Mouse (Mus musculus) MEL (cell line): Measurements from ENCODE around the gene Six2. TPM values are rescaled to one million over a fixed set of nuclear protein-coding genes. Genes with fewer than 3 reads are reported as not detected.

ENCODE experiments used
- DNase-seq: peaks from one replicate; pipeline ENCODE4 v3.0.0; 2011; ENCODE audit warnings: low read depth, low spot score
- H3K27ac ChIP-seq: 2 replicates; pipeline ENCODE4 v1.5.1; 2012; ENCODE audit warnings: low read depth, mild to moderate bottlenecking, control low read depth, low read length, moderate library complexity; ENCODE audit not compliant: control insufficient read depth
- H3K27me3 ChIP-seq, 2 experiments: fragments of 150-350 bp in 1 of 2; sonication (generic) in 1 of 2; 2 replicates each; pipeline ENCODE4 v1.6.1; 2012; ENCODE audit warnings: low read length in 2 of 2, mild to moderate bottlenecking in 2 of 2, improper control_type of control experiment in 1 of 2, moderate library complexity in 1 of 2; ENCODE audit not compliant: insufficient read depth in 2 of 2, control insufficient read depth in 1 of 2
- H3K36me3 ChIP-seq, 2 experiments: 2 replicates each; pipeline ENCODE4 v1.6.1; 2012 to 2014; ENCODE audit warnings: low read length in 2 of 2, improper control_type of control experiment in 1 of 2, inconsistent platforms in 1 of 2, mild to moderate bottlenecking in 1 of 2; ENCODE audit not compliant: insufficient read depth in 2 of 2, control insufficient read depth in 1 of 2
- H3K4me1 ChIP-seq, 2 experiments: fragments of 150-350 bp in 1 of 2; sonication (generic) in 1 of 2; 2 replicates each; pipeline ENCODE4 v1.6.1; 2012; ENCODE audit warnings: low read length in 2 of 2, improper control_type of control experiment in 1 of 2, mild to moderate bottlenecking in 1 of 2; ENCODE audit not compliant: insufficient read depth in 2 of 2, control insufficient read depth in 1 of 2
- H3K4me3 ChIP-seq, 2 experiments: fragments of 150-350 bp in 1 of 2; sonication (generic) in 1 of 2; 2 replicates each; pipeline ENCODE4 v1.5.1; 2012; ENCODE audit warnings: low read depth in 2 of 2, low read length in 2 of 2, mild to moderate bottlenecking in 2 of 2, moderate library complexity in 2 of 2, control low read depth in 1 of 2, improper control_type of control experiment in 1 of 2; ENCODE audit not compliant: control insufficient read depth in 1 of 2, insufficient read depth in 1 of 2
- H3K79me2 ChIP-seq: 2 replicates; pipeline ENCODE4 v1.6.1; 2012; ENCODE audit warnings: mild to moderate bottlenecking, low read length, moderate library complexity; ENCODE audit not compliant: control insufficient read depth, poor library complexity, insufficient read depth
- H3K9ac ChIP-seq: 2 replicates; pipeline ENCODE4 v1.6.1; 2012; ENCODE audit warnings: low read depth, mild to moderate bottlenecking, control low read depth, low read length, moderate library complexity; ENCODE audit not compliant: control insufficient read depth, poor library complexity, severe bottlenecking
- H3K9me3 ChIP-seq: fragments of 150-350 bp; sonication (generic); replicated peaks from 2 replicates; pipeline ENCODE4 v1.6.1; 2012; ENCODE audit warnings: mild to moderate bottlenecking, low read length, improper control_type of control experiment, moderate library complexity; ENCODE audit not compliant: insufficient read depth
- BHLHE40 ChIP-seq: IDR thresholded peaks from 2 replicates; pipeline ENCODE4 v1.6.1; 2012; ENCODE audit warnings: low read depth, mild to moderate bottlenecking, inconsistent platforms, low read length, improper control_type of control experiment, borderline replicate concordance
- CHD2 ChIP-seq: IDR thresholded peaks from 2 replicates; pipeline ENCODE4 v1.6.1; 2011; ENCODE audit warnings: low read length, improper control_type of control experiment
- CTCF ChIP-seq, 3 experiments: IDR thresholded peaks in 2 of 3; conservative IDR thresholded peaks in 1 of 3; 2 replicates each; pipeline ENCODE4 v1.5.1; 2011 to 2012; ENCODE audit warnings: low read length in 3 of 3, low read depth in 2 of 3, mild to moderate bottlenecking in 2 of 3, improper control_type of control experiment in 1 of 3, inconsistent platforms in 1 of 3, mixed read lengths in 1 of 3, moderate library complexity in 1 of 3; ENCODE audit not compliant: control insufficient read depth in 1 of 3, insufficient read depth in 1 of 3, poor library complexity in 1 of 3, severe bottlenecking in 1 of 3
- E2F4 ChIP-seq: IDR thresholded peaks from 2 replicates; pipeline ENCODE4 v1.6.1; 2011; ENCODE audit warnings: low read depth, low read length, improper control_type of control experiment, borderline replicate concordance
- GABPA ChIP-seq: IDR thresholded peaks from 2 replicates; pipeline ENCODE4 v1.6.1; 2012; ENCODE audit warnings: low read depth, mild to moderate bottlenecking, inconsistent platforms, low read length, improper control_type of control experiment, moderate library complexity
- GATA1 ChIP-seq: IDR thresholded peaks from 2 replicates; pipeline ENCODE4 v1.6.1; 2011; ENCODE audit warnings: low read depth, low read length, improper control_type of control experiment
- HCFC1 ChIP-seq: IDR thresholded peaks from 2 replicates; pipeline ENCODE4 v1.6.1; 2012; ENCODE audit warnings: low read depth, mild to moderate bottlenecking, inconsistent platforms, low read length, improper control_type of control experiment, moderate library complexity
- JUND ChIP-seq: IDR thresholded peaks from 2 replicates; pipeline ENCODE4 v1.6.1; 2011; ENCODE audit warnings: low read depth, mild to moderate bottlenecking, improper control_type of control experiment, low read length
- MAZ ChIP-seq: IDR thresholded peaks from 2 replicates; pipeline ENCODE4 v1.6.1; 2012; ENCODE audit warnings: low read depth, mild to moderate bottlenecking, inconsistent platforms, low read length, improper control_type of control experiment
- MXI1 ChIP-seq: IDR thresholded peaks from 2 replicates; pipeline ENCODE4 v1.6.1; 2011; ENCODE audit warnings: mild to moderate bottlenecking, low read depth, low read length, improper control_type of control experiment
- MYB ChIP-seq: IDR thresholded peaks from 2 replicates; pipeline ENCODE4 v1.6.1; 2011; ENCODE audit warnings: mild to moderate bottlenecking, low read depth, low read length, improper control_type of control experiment
- NELFE ChIP-seq: IDR thresholded peaks from 2 replicates; pipeline ENCODE4 v1.6.1; 2011; ENCODE audit warnings: low read depth, low read length, improper control_type of control experiment
- NRF1 ChIP-seq: IDR thresholded peaks from 2 replicates; pipeline ENCODE4 v1.6.1; 2014; ENCODE audit warnings: low read depth, mild to moderate bottlenecking, inconsistent platforms, low read length, improper control_type of control experiment, moderate library complexity; ENCODE audit not compliant: poor library complexity, insufficient read depth, severe bottlenecking
- POLR2A ChIP-seq, 2 experiments: IDR thresholded peaks; 2 replicates each; pipeline ENCODE4 v1.6.1; 2011 to 2012; ENCODE audit warnings: low read length in 2 of 2, mild to moderate bottlenecking in 2 of 2, control low read depth in 1 of 2, improper control_type of control experiment in 1 of 2, low read depth in 1 of 2, moderate library complexity in 1 of 2; ENCODE audit not compliant: control insufficient read depth in 1 of 2, insufficient read depth in 1 of 2, poor library complexity in 1 of 2
- POLR2AphosphoS2 ChIP-seq: IDR thresholded peaks from 2 replicates; pipeline ENCODE4 v1.6.1; 2011; ENCODE audit warnings: low read length, improper control_type of control experiment
- RAD21 ChIP-seq: IDR thresholded peaks from 2 replicates; pipeline ENCODE4 v1.6.1; 2011; ENCODE audit warnings: mild to moderate bottlenecking, low read depth, low read length, improper control_type of control experiment
- SIN3A ChIP-seq: IDR thresholded peaks from 2 replicates; pipeline ENCODE4 v1.6.1; 2012; ENCODE audit warnings: low read length, improper control_type of control experiment, inconsistent platforms
- TBP ChIP-seq: IDR thresholded peaks from 2 replicates; pipeline ENCODE4 v1.8.0; 2011; ENCODE audit warnings: low read depth, low read length, improper control_type of control experiment
- ZC3H11A ChIP-seq: IDR thresholded peaks from 2 replicates; pipeline ENCODE4 v1.6.1; 2012; ENCODE audit warnings: low read depth, mild to moderate bottlenecking, inconsistent platforms, low read length, improper control_type of control experiment
- ZMIZ1 ChIP-seq: IDR thresholded peaks from 2 replicates; pipeline ENCODE4 v1.6.1; 2012; ENCODE audit warnings: low read depth, mild to moderate bottlenecking, inconsistent platforms, low read length, improper control_type of control experiment, moderate library complexity
- polyA plus RNA-seq, 2 experiments: library from polyadenylated mRNA; stranded (reverse) in 1 of 2; unstranded in 1 of 2; fragments of >175 nt in 1 of 2; fragments of >200 nt in 1 of 2; gene quantifications; 2 replicates each; pipeline versions ENCODE4 v1.2.1 to v1.2.4; 2012; ENCODE audit warnings: low replicate concordance in 2 of 2, low read depth in 1 of 2; ENCODE audit not compliant: insufficient read length in 2 of 2, insufficient read depth in 1 of 2, missing spikeins in 1 of 2
- total RNA-seq: library from RNA; depleted of rRNA; stranded (reverse); fragments of 300-350 nt; gene quantifications from 2 replicates; pipeline ENCODE4 v1.2.3, GENCODE M21; 2012; rRNA removed

Gene Six2
- total RNA-seq = 5.8 and 6.4 TPM in 2 replicates
- 10 to 100 TPM in 1 of 2 experiments, not detected in 1; 81.4 TPM for polyA plus RNA-seq

- Histone ChIP-seq H3K27ac (peak within 1 kb of the TSS; percentile 51), H3K9me3 (no peaks in the 10 kb centered on the region), H3K27me3 (no peaks in the 10 kb centered on the region), H3K36me3 (peaks cover 0 to 2% of the 10 kb centered on the region in 2 experiments; a peak in 1 of 4 replicates), H3K4me3 (peak within 1 kb of the TSS; percentile 70 to 86), H3K79me2 (peaks cover 33% of the 10 kb centered on the region)
- DNase-seq = peak; percentile 90
- TF ChIP-seq HCFC1 (0 out of 2 replicates have a peak, but pooled peaks have one; percentile 46), RAD21 (no peak), POLR2AphosphoS2 (no peak), NRF1 (0 out of 2 replicates have a peak, but pooled peaks have one; percentile 30), MAZ (peak; percentile 89), POLR2A (IDR thresholded peaks at IDR 0.05; ENCODE audit: control insufficient read depth in 1 of 2, insufficient read depth in 1 of 2, low read depth in 1 of 2, low read length in 2 of 2, poor library complexity in 1 of 2) (peak; percentile 38 to 44; a peak in 2 of 4 replicates), ZMIZ1 (peak; percentile 64), SIN3A (peak; percentile 64), TBP (peak; percentile 28; the same call in 1 of the 2 replicates), CTCF (IDR thresholded peaks at IDR 0.05 in 2 of 3, conservative IDR thresholded peaks at IDR 0.05 in 1 of 3; ENCODE audit: control insufficient read depth in 1 of 3, insufficient read depth in 1 of 3, low read depth in 2 of 3, low read length in 3 of 3, poor library complexity in 1 of 3, severe bottlenecking in 1 of 3) (no peak)
- TF ChIP-seq, all 39 proteins: peak for 7
- peaks cover 2 to 21% of the 10 kb centered on the region in 2 experiments for H3K4me1 ChIP-seq
- peak within 1 kb of the TSS; percentile 96 for H3K9ac ChIP-seq
Observed at GRCm38 (mm10) chr17:85688236-85688910, at the start of gene Six2. TSS of gene Six2 (minus strand) at chr17:85688274.

- H3K4me1 ChIP-seq = no peaks in the 10 kb centered on the region
- TF ChIP-seq MXI1 = no peak
- TF ChIP-seq GABPA = no peak
- TF ChIP-seq BHLHE40 = no peak
- TF ChIP-seq E2F4 = no peak
- TF ChIP-seq ZC3H11A = no peak
- no peak for TF ChIP-seq CTCF (IDR thresholded peaks at IDR 0.05 in 2 of 3, conservative IDR thresholded peaks at IDR 0.05 in 1 of 3; ENCODE audit: control insufficient read depth in 1 of 3, insufficient read depth in 1 of 3, low read depth in 2 of 3, low read length in 3 of 3, poor library complexity in 1 of 3, severe bottlenecking in 1 of 3)
- TF ChIP-seq SIN3A = no peak
- no peak for TF ChIP-seq JUND
- no peak for TF ChIP-seq NELFE
- no peak for TF ChIP-seq GATA1
- TF ChIP-seq CHD2 = no peak
- no peak for TF ChIP-seq MYB
- H3K36me3 ChIP-seq = no peaks in the 10 kb centered on the region
- no peak overlapping the region for H3K4me3 ChIP-seq
- no peak overlapping the region for H3K9ac ChIP-seq
- H3K27me3 ChIP-seq = 0 out of 4 replicates have a peak, but pooled peaks cover 0 to 1% of the 10 kb centered on the region in 2 experiments
- H3K27ac ChIP-seq = no peak overlapping the region
- DNase-seq = no peak
- H3K9me3 ChIP-seq = no peaks in the 10 kb centered on the region
- no peaks in the 10 kb centered on the region for H3K79me2 ChIP-seq
Observed at GRCm38 (mm10) chr17:85737090-85737780, 49.2 kb upstream of the Six2 start.
